Mouse (Mus musculus) C2C12 (cell line): ENCODE measurements at regions not wholly inside any gene's neighbourhood (a gene's known extent, or its start where the extent isn't known, plus 50 kb on each side); places are given as distances from the start of the nearest gene placed in this dataset.

Experiments used
- CEBPB ChIP-seq: IDR thresholded peaks from one replicate; pipeline ENCODE4 v1.6.1; 2011; ENCODE audit warnings: low read depth, mild to moderate bottlenecking, control low read depth, moderate library complexity
- CTCF ChIP-seq: IDR thresholded peaks from one replicate; pipeline ENCODE4 v1.5.1; 2011; ENCODE audit not compliant: control insufficient read depth, insufficient read depth, insufficient read length
- FOSL1 ChIP-seq: IDR thresholded peaks from one replicate; pipeline ENCODE4 v1.8.0; 2011; ENCODE audit warnings: mild to moderate bottlenecking, low read length; ENCODE audit not compliant: poor library complexity, insufficient read depth, severe bottlenecking
- MAX ChIP-seq: IDR thresholded peaks from one replicate; pipeline ENCODE4 v1.6.1; 2011; ENCODE audit warnings: mild to moderate bottlenecking, control low read depth
- MYOD1 ChIP-seq: IDR thresholded peaks from one replicate; pipeline ENCODE4 v1.6.1; 2011; ENCODE audit warnings: low read depth; ENCODE audit not compliant: control insufficient read depth, insufficient read length
- MYOG ChIP-seq: IDR thresholded peaks from one replicate; pipeline ENCODE4 v1.6.1; 2011; ENCODE audit not compliant: control insufficient read depth, insufficient read length; ENCODE audit errors: extremely low read depth
- USF1 ChIP-seq: IDR thresholded peaks from one replicate; pipeline ENCODE4 v1.6.1; 2011; ENCODE audit warnings: low read depth, mild to moderate bottlenecking, control low read depth, moderate library complexity

- TF ChIP-seq USF1 (no peak), CTCF (no peak), MAX (no peak), MYOD1 (no peak), MYOG (no peak), CEBPB (no peak), FOSL1 (no peak)
These were observed 149.3 kb downstream of the Cysltr2 start for GRCm38 (mm10) chr14:72899630-72900029.
